Mouse (Mus musculus) megakaryocyte, adult 5-6 weeks (primary cell): Measurements from ENCODE around the gene Atg9b. TPM values are rescaled to one million over a fixed set of nuclear protein-coding genes. Genes with fewer than 3 reads are reported as not detected.

Experiments used
- ATAC-seq: 2 replicates; pipeline ENCODE4 v1.8.0; 2016; ENCODE audit warnings: mild to moderate bottlenecking, inconsistent platforms; ENCODE audit not compliant: poor library complexity, severe bottlenecking
- total RNA-seq, 2 experiments: library from RNA; stranded (forward) in 1 of 2; stranded (reverse) in 1 of 2; fragments of 153-499, 151-499 nt in 1 of 2; fragments of 221-1000, 200-1000 nt in 1 of 2; gene quantifications; 2 replicates each; pipeline versions ENCODE4 v1.2.3 to v1.2.4; 2015 to 2017

The Atg9b gene
- total RNA-seq (2015) = 0.33 and 0.50 TPM in 2 replicates
- total RNA-seq (2017) = 2.2 and 2.7 TPM in 2 replicates

- ATAC-seq = no peak
Measured at GRCm38 (mm10) chr5:24391864-24392263, at the start of gene Atg9b. Gene Atg9b (minus strand): TSS chr5:24392143.

GRCm38 (mm10) chr5:24441187-24441586, 49.2 kb upstream of the Atg9b start:
- no peak for ATAC-seq

- ATAC-seq = no peak
Measured at GRCm38 (mm10) chr5:24433993-24434392, 42.0 kb upstream of the Atg9b start.

GRCm38 (mm10) chr5:24428596-24428995, 36.7 kb upstream of the Atg9b start:
- no peak for ATAC-seq

- ATAC-seq = no peak
Measured at GRCm38 (mm10) chr5:24427981-24428402, 36.0 kb upstream of the Atg9b start.

- no peak for ATAC-seq
Measured at GRCm38 (mm10) chr5:24427285-24427633, 35.3 kb upstream of the Atg9b start.

GRCm38 (mm10) chr5:24426556-24427284, 34.8 kb upstream of the Atg9b start:
- no peak for ATAC-seq

- ATAC-seq = no peak
Measured at GRCm38 (mm10) chr5:24426037-24426432, 34.1 kb upstream of the Atg9b start.

- ATAC-seq = 0 out of 2 replicates have a peak, but pooled peaks have one; percentile 3
Measured at GRCm38 (mm10) chr5:24425421-24426036, 33.6 kb upstream of the Atg9b start.

- ATAC-seq = peak; percentile 50
Measured at GRCm38 (mm10) chr5:24424861-24425411, 33.0 kb upstream of the Atg9b start.

GRCm38 (mm10) chr5:24424004-24424781, 32.2 kb upstream of the Atg9b start:
- peak; percentile 55 for ATAC-seq

GRCm38 (mm10) chr5:24423129-24424003, 31.4 kb upstream of the Atg9b start, which contains the start of the genes Cdk5 and Slc4a2:
Gene Cdk5 (minus strand): TSS chr5:24423530.
Gene Slc4a2 (plus strand): TSS chr5:24423837.
- peak; percentile 87 for ATAC-seq

GRCm38 (mm10) chr5:24420381-24420780, 28.4 kb upstream of the Atg9b start:
- ATAC-seq = no peak

GRCm38 (mm10) chr5:24417587-24417986, 25.6 kb upstream of the Atg9b start:
- no peak for ATAC-seq

- peak; percentile 90 for ATAC-seq
Measured at GRCm38 (mm10) chr5:24416222-24416736, 24.3 kb upstream of the Atg9b start.

GRCm38 (mm10) chr5:24413938-24414337, 22.0 kb upstream of the Atg9b start:
- no peak for ATAC-seq

GRCm38 (mm10) chr5:24413042-24413693, 21.2 kb upstream of the Atg9b start, which contains the start of gene Asic3:
Gene Asic3 (plus strand): TSS chr5:24413392.
- ATAC-seq = no peak

- ATAC-seq = no peak
Measured at GRCm38 (mm10) chr5:24412063-24412462, 20.1 kb upstream of the Atg9b start.

- ATAC-seq = no peak
Measured at GRCm38 (mm10) chr5:24409466-24409865, 17.5 kb upstream of the Atg9b start.
